Mouse (Mus musculus) testis, adult 2 months (tissue): Measurements from ENCODE around the gene Gm11565. TPM values are rescaled to one million over a fixed set of nuclear protein-coding genes. Genes with fewer than 3 reads are reported as not detected.
"Not testable (repeated sequence)": the region's sequence is repeated elsewhere in the genome, so short reads cannot be mapped to it uniquely, and the experiment has no call there.

Source experiments
- H3K27ac ChIP-seq: fragments of 200-500 bp; 2 replicates; pipeline ENCODE4 v1.5.1; 2012; ENCODE audit warnings: low read depth, low read length; ENCODE audit not compliant: control insufficient read depth, insufficient read depth
- H3K27me3 ChIP-seq: fragments of 200-500 bp; 2 replicates; pipeline ENCODE4 v1.6.1; 2012; ENCODE audit warnings: mild to moderate bottlenecking, low read length, moderate library complexity; ENCODE audit not compliant: control insufficient read depth, insufficient read depth
- H3K36me3 ChIP-seq: fragments of 200-500 bp; 2 replicates; pipeline ENCODE4 v1.6.1; 2012; ENCODE audit warnings: mild to moderate bottlenecking, low read length; ENCODE audit not compliant: control insufficient read depth, insufficient read depth
- H3K4me1 ChIP-seq: fragments of 200-500 bp; 2 replicates; pipeline ENCODE4 v1.6.1; 2012; ENCODE audit warnings: low read length; ENCODE audit not compliant: control insufficient read depth, insufficient read depth
- H3K4me3 ChIP-seq: fragments of 200-500 bp; 2 replicates; pipeline ENCODE4 v1.5.1; 2012; ENCODE audit warnings: low read depth, mild to moderate bottlenecking, low read length, moderate library complexity, mixed read lengths; ENCODE audit not compliant: control insufficient read depth
- CTCF ChIP-seq: fragments of 200-500 bp; IDR thresholded peaks from 2 replicates; pipeline ENCODE4 v1.5.1; 2012; ENCODE audit warnings: low read depth, mild to moderate bottlenecking, inconsistent platforms, low read length, moderate library complexity; ENCODE audit not compliant: control insufficient read depth, insufficient read depth, insufficient replicate concordance
- POLR2A ChIP-seq: fragments of 200-500 bp; IDR thresholded peaks from 2 replicates; pipeline ENCODE4 v1.6.1; 2012; ENCODE audit warnings: low read depth, mild to moderate bottlenecking, inconsistent platforms, low read length, moderate library complexity; ENCODE audit not compliant: control insufficient read depth
- polyA plus RNA-seq: library from polyadenylated mRNA; depleted of rRNA; stranded (reverse); fragments of >200 nt; gene quantifications from 2 replicates; pipeline ENCODE4 v1.2.3, GENCODE M21; 2012; rRNA removed

Gene Gm11565
- polyA plus RNA-seq = 3.6 and 3.9 TPM in 2 replicates

- Histone ChIP-seq H3K27me3 (no peaks in the 10 kb centered on the region), H3K36me3 (no peaks in the 10 kb centered on the region), H3K4me1 (peaks cover 2% of the 10 kb centered on the region; the same call in 1 of the 2 replicates), H3K27ac (no peak within 1 kb of the TSS), H3K4me3 (peak within 1 kb of the TSS; percentile 30)
- no peak for TF ChIP-seq POLR2A
Measured at GRCm38 (mm10) chr11:99914451-99914850, at the start of gene Gm11565. Gene Gm11565, plus strand, starts transcription at chr11:99914751.

GRCm38 (mm10) chr11:99873089-99873488 is 41.5 kb upstream of the Gm11565 start, which contains the start of gene Krtap9-1:
Gene Krtap9-1, plus strand, starts transcription at chr11:99873389.
- not testable (repeated sequence) for H3K36me3 ChIP-seq, H3K4me1 ChIP-seq, H3K27ac ChIP-seq, H3K27me3 ChIP-seq, H3K4me3 ChIP-seq

GRCm38 (mm10) chr11:99878887-99879286 is 35.7 kb upstream of the Gm11565 start, which contains the start of gene Gm11567:
Gene Gm11567, plus strand, starts transcription at chr11:99879187.
- not testable (repeated sequence) for H3K27ac ChIP-seq, H3K4me3 ChIP-seq, H3K27me3 ChIP-seq, H3K4me1 ChIP-seq, H3K36me3 ChIP-seq

GRCm38 (mm10) chr11:99907620-99908019 is 6.9 kb upstream of the Gm11565 start, which contains the start of gene Krtap31-1:
Gene Krtap31-1, plus strand, starts transcription at chr11:99907920.
- Histone ChIP-seq H3K36me3 (no peaks in the 10 kb centered on the region), H3K4me3 (no peak within 1 kb of the TSS), H3K27ac (no peak within 1 kb of the TSS), H3K4me1 (no peaks in the 10 kb centered on the region), H3K27me3 (no peaks in the 10 kb centered on the region)
- no peak for TF ChIP-seq POLR2A
- TF ChIP-seq CTCF = no peak

- no peak for TF ChIP-seq POLR2A
- TF ChIP-seq CTCF = no peak
- Histone ChIP-seq H3K4me1 (peaks cover 2% of the 10 kb centered on the region; the same call in 1 of the 2 replicates), H3K27ac (no peak within 1 kb of the TSS), H3K4me3 (no peak within 1 kb of the TSS), H3K27me3 (no peaks in the 10 kb centered on the region), H3K36me3 (no peaks in the 10 kb centered on the region)
Measured at GRCm38 (mm10) chr11:99935991-99936390, 21.4 kb downstream of the Gm11565 start, which contains the start of gene Krtap31-2. Gene Krtap31-2, plus strand, starts transcription at chr11:99936291.

GRCm38 (mm10) chr11:99937751-99938264 is 23.3 kb downstream of the Gm11565 start:
- no peak for TF ChIP-seq CTCF

GRCm38 (mm10) chr11:99948175-99948574 is 33.6 kb downstream of the Gm11565 start, which contains the start of gene Krtap9-5:
Gene Krtap9-5, plus strand, starts transcription at chr11:99948475.
- no peak within 1 kb of the TSS for H3K4me3 ChIP-seq
- TF ChIP-seq POLR2A (no peak), CTCF (no peak)
- H3K27ac ChIP-seq = no peak within 1 kb of the TSS
- H3K27me3 ChIP-seq = no peaks in the 10 kb centered on the region
- H3K36me3 ChIP-seq = no peaks in the 10 kb centered on the region
- H3K4me1 ChIP-seq = no peaks in the 10 kb centered on the region

More at GRCm38 (mm10) chr11:99937751-99938264, 23.3 kb downstream of the Gm11565 start:
- no peak overlapping the region for H3K27ac ChIP-seq
- no peaks in the 10 kb centered on the region for H3K36me3 ChIP-seq
- H3K27me3 ChIP-seq = no peaks in the 10 kb centered on the region
- H3K4me3 ChIP-seq = no peak overlapping the region
- no peaks in the 10 kb centered on the region for H3K4me1 ChIP-seq

GRCm38 (mm10) chr11:99964213-99964612 is 49.7 kb downstream of the Gm11565 start:
- Histone ChIP-seq H3K27ac (no peak overlapping the region), H3K4me3 (no peak overlapping the region), H3K4me1 (no peaks in the 10 kb centered on the region), H3K27me3 (no peaks in the 10 kb centered on the region), H3K36me3 (no peaks in the 10 kb centered on the region)
- no peak for TF ChIP-seq POLR2A
- peak; percentile 27; the same call in 1 of the 2 replicates for TF ChIP-seq CTCF

Other genes with a start within 250 kb of the Gm11565 start
- gene Krtap4-6, start 248.8 kb upstream of the Gm11565 start, polyA plus RNA-seq = 0.15 TPM in 1 of 2 replicates, not detected in the other
- not detected in 2 replicates for gene Gm14190, start 224.0 kb upstream of the Gm11565 start, polyA plus RNA-seq
- not detected in 2 replicates for gene Gm14180, start 180.5 kb upstream of the Gm11565 start, polyA plus RNA-seq
- not detected in 2 replicates for gene Gm11595, start 141.8 kb upstream of the Gm11565 start, polyA plus RNA-seq
- gene Krtap4-8, start 134.0 kb upstream of the Gm11565 start, polyA plus RNA-seq = not detected in 2 replicates
- gene Krtap4-9, start 129.6 kb upstream of the Gm11565 start, polyA plus RNA-seq = not detected in 2 replicates
- not detected in 2 replicates for gene Gm11596, start 121.3 kb upstream of the Gm11565 start, polyA plus RNA-seq
- not detected in 2 replicates for gene Gm11569, start 115.8 kb upstream of the Gm11565 start, polyA plus RNA-seq
- gene Gm11554, start 110.3 kb upstream of the Gm11565 start, polyA plus RNA-seq = not detected in 2 replicates
- gene Krtap4-13, start 104.9 kb upstream of the Gm11565 start, polyA plus RNA-seq = 0.14 and 0.28 TPM in 2 replicates
- gene Gm11564, start 99.1 kb upstream of the Gm11565 start, polyA plus RNA-seq = 0.22 and 0.34 TPM in 2 replicates
- not detected in 2 replicates for gene 2300003K06Rik, start 76.7 kb upstream of the Gm11565 start, polyA plus RNA-seq
- gene Krtap4-16, start 63.1 kb upstream of the Gm11565 start, polyA plus RNA-seq = not detected in 2 replicates
- gene Gm11568, start 56.8 kb upstream of the Gm11565 start, polyA plus RNA-seq = not detected in 2 replicates
- not detected in 2 replicates for gene Gm11559, start 50.3 kb upstream of the Gm11565 start, polyA plus RNA-seq
- not detected in 2 replicates for gene Krtap9-1, start 41.4 kb upstream of the Gm11565 start, polyA plus RNA-seq
- gene Gm11567, start 35.6 kb upstream of the Gm11565 start, polyA plus RNA-seq = not detected in 2 replicates
- not detected in 2 replicates for gene Krtap31-1, start 6.8 kb upstream of the Gm11565 start, polyA plus RNA-seq
- gene Krtap31-2, start 21.5 kb downstream of the Gm11565 start, polyA plus RNA-seq = not detected in 2 replicates
- not detected in 2 replicates for gene Krtap9-5, start 33.7 kb downstream of the Gm11565 start, polyA plus RNA-seq
- gene Krtap29-1, start 64.3 kb downstream of the Gm11565 start, polyA plus RNA-seq = 0.24 TPM in 1 of 2 replicates, not detected in the other
- 0.06 and 0.12 TPM in 2 replicates for gene Krtap16-1, start 71.8 kb downstream of the Gm11565 start, polyA plus RNA-seq
- 1.8 and 2.0 TPM in 2 replicates for gene Krtap17-1, start 79.2 kb downstream of the Gm11565 start, polyA plus RNA-seq
- not detected in 2 replicates for gene Krt33a, start 101.5 kb downstream of the Gm11565 start, polyA plus RNA-seq
- not detected in 2 replicates for gene Krt33b, start 115.1 kb downstream of the Gm11565 start, polyA plus RNA-seq
- not detected in 2 replicates for gene Krt34, start 126.8 kb downstream of the Gm11565 start, polyA plus RNA-seq
- gene Krt31, start 135.8 kb downstream of the Gm11565 start, polyA plus RNA-seq = 0.12 and 0.18 TPM in 2 replicates
- 1.2 TPM in 1 of 2 replicates, not detected in the other for gene Krt32, start 173.5 kb downstream of the Gm11565 start, polyA plus RNA-seq
- 0.17 TPM in 1 of 2 replicates, not detected in the other for gene Krt35, start 181.5 kb downstream of the Gm11565 start, polyA plus RNA-seq
- not detected in 2 replicates for gene Krt36, start 190.9 kb downstream of the Gm11565 start, polyA plus RNA-seq
- not detected in 2 replicates for gene Krt13, start 206.8 kb downstream of the Gm11565 start, polyA plus RNA-seq
- 0.96 and 2.8 TPM in 2 replicates for gene Krt15, start 221.2 kb downstream of the Gm11565 start, polyA plus RNA-seq
- 0.75 and 10.1 TPM in 2 replicates for gene Krt19, start 233.9 kb downstream of the Gm11565 start, polyA plus RNA-seq